Mouse (Mus musculus): Measurements from ENCODE around the gene Tshb. TPM values are rescaled to one million over a fixed set of nuclear protein-coding genes. Genes with fewer than 3 reads are reported as not detected.

The Tshb gene
- polyA plus RNA-seq, 1 experiment from 2014 or later = 0.48 TPM

DNA sequence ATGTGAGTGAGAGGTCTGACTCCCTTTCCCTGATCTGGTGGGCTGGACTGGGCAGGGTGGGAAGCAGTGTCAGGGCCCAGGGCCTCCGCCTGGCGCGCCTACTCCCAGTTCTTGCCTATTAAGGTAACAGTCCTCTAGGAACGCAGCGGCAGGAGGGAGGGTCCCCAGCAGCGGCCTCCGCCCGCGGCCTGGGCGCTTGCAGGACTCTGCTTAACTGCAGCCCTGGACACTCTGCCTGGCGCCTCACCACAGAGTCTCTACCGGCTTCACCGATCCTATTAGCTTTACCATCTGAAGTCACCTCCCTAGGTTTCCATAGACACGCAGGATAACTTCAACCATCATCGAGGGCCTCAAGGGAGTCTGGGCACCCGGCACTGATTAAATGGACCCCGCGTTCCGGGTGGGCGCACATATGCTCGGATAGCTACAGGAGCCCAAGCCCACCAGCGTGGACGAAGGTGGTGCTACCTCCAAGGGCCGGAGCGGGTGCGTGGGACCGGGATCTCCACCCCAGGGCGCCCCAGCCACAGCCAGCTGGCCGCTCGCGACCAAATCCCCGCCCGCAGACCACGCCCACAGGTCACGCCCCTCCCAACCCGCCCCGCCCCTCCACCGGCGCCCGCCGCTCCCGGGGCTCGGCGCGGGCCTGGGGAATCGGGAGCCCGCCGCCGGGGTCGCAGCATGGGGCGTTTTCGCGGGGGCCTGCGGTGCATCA, 48.0 kb downstream of the Tshb start, which contains the start of gene Tspan2:
Tspan2 (plus strand) TSS at position 217 of the 718 bp plus-strand sequence.
- under 1% methylated on average over 48 of the region's 54 CpGs for WGBS
- H3K4me2 ChIP-seq (ENCODE audit: low read length) = peak within 1 kb of the TSS; percentile 72
- H3K36me3 ChIP-seq (ENCODE audit: control insufficient read depth, insufficient read depth) = no peaks in the 10 kb centered on the region
- H3K4me1 ChIP-seq (replicated peaks; ENCODE audit: control insufficient read depth, insufficient read depth, low read length) = peaks cover 10% of the 10 kb centered on the region
- H3K27me3 ChIP-seq (replicated peaks; ENCODE audit: control insufficient read depth, insufficient read depth, low read length) = no peaks in the 10 kb centered on the region
- H3K9me3 ChIP-seq (ENCODE audit: control insufficient read depth, low read length) = no peaks in the 10 kb centered on the region
- peak within 1 kb of the TSS; percentile 76 for H3K4me3 ChIP-seq (replicated peaks; ENCODE audit: low read length)
- peak; percentile 75 for ATAC-seq
- H3K27ac ChIP-seq (ENCODE audit: low read length) = 0 out of 2 replicates have a peak within 1 kb of the TSS, but pooled peaks have one; percentile 16
- H3K9ac ChIP-seq (replicated peaks; ENCODE audit: low read depth, low read length) = peak within 1 kb of the TSS; percentile 73

DNA sequence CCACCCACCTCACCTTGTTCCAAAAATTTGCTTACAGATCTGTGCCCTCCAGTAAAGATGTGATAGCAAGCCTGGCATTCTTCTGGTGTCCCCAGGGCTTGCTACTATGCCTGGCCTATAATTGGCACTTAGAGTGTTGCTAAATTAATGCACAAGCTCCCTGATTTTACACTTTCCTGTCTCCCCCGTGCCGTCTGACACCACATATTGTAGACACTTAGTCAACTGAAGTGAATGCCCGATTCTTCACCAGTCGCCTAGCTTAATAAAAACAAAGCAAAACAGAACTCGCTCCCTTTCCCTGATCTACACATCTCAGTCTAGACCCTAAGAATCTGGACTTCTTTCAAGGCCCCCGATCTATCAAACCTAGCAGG, 48.6 kb downstream of the Tshb start:
- 22% methylated on average over 6 of the region's 6 CpGs for WGBS
- Histone ChIP-seq H3K4me1 (replicated peaks; ENCODE audit: control insufficient read depth, insufficient read depth, low read length) (peaks cover 10% of the 10 kb centered on the region), H3K9ac (replicated peaks; ENCODE audit: low read depth, low read length) (peak overlapping the region; percentile 73), H3K27ac (ENCODE audit: low read length) (no peak overlapping the region), H3K9me3 (ENCODE audit: control insufficient read depth, low read length) (no peaks in the 10 kb centered on the region), H3K4me2 (ENCODE audit: low read length) (peak overlapping the region; percentile 72), H3K36me3 (ENCODE audit: control insufficient read depth, insufficient read depth) (no peaks in the 10 kb centered on the region), H3K4me3 (replicated peaks; ENCODE audit: low read length) (peak overlapping the region; percentile 76), H3K27me3 (replicated peaks; ENCODE audit: control insufficient read depth, insufficient read depth, low read length) (no peaks in the 10 kb centered on the region)
- no peak; the same call in 1 of the 2 replicates for ATAC-seq

GRCm38 (mm10) chr3:102733050-102733449, 49.5 kb downstream of the Tshb start:
- H3K4me1 ChIP-seq (replicated peaks; ENCODE audit: control insufficient read depth, insufficient read depth, low read length) = peaks cover 10% of the 10 kb centered on the region
- H3K4me3 ChIP-seq (replicated peaks; ENCODE audit: low read length) = no peak overlapping the region
- H3K27ac ChIP-seq (ENCODE audit: low read length) = no peak overlapping the region
- no peak overlapping the region for H3K4me2 ChIP-seq (ENCODE audit: low read length)
- no peaks in the 10 kb centered on the region for H3K27me3 ChIP-seq (replicated peaks; ENCODE audit: control insufficient read depth, insufficient read depth, low read length)
- ATAC-seq = no peak
- 94% methylated on average over 3 of the region's 3 CpGs for WGBS
- no peaks in the 10 kb centered on the region for H3K36me3 ChIP-seq (ENCODE audit: control insufficient read depth, insufficient read depth)
- H3K9me3 ChIP-seq (ENCODE audit: control insufficient read depth, low read length) = no peaks in the 10 kb centered on the region
- H3K9ac ChIP-seq (replicated peaks; ENCODE audit: low read depth, low read length) = no peak overlapping the region

DNA sequence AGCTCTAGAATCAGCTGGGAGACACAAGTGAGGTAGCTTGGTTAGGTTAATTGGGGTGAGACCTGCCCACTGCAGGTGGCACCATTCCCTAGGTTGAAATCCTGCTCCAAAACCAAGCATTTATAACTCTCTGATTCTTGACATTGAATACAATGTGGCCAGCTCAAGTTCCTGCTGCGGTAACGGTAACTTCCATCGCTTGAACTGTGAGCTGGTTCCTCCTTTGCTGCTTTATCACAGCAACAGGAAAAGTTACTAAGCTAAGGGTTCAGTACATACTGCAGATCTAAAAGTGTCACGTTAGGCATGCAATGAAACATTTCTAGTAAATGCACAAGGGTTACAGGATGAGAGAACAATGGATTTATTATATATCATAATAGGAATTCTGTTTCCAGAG, 49.9 kb downstream of the Tshb start:
- peaks cover 10% of the 10 kb centered on the region for H3K4me1 ChIP-seq (replicated peaks; ENCODE audit: control insufficient read depth, insufficient read depth, low read length)
- no peaks in the 10 kb centered on the region for H3K36me3 ChIP-seq (ENCODE audit: control insufficient read depth, insufficient read depth)
- no peak overlapping the region for H3K4me2 ChIP-seq (ENCODE audit: low read length)
- H3K4me3 ChIP-seq (replicated peaks; ENCODE audit: low read length) = no peak overlapping the region
- H3K27ac ChIP-seq (ENCODE audit: low read length) = no peak overlapping the region
- H3K9ac ChIP-seq (replicated peaks; ENCODE audit: low read depth, low read length) = no peak overlapping the region
- WGBS = 87% methylated on average over 4 of the region's 4 CpGs
- no peak for ATAC-seq
- H3K9me3 ChIP-seq (ENCODE audit: control insufficient read depth, low read length) = no peaks in the 10 kb centered on the region
- no peaks in the 10 kb centered on the region for H3K27me3 ChIP-seq (replicated peaks; ENCODE audit: control insufficient read depth, insufficient read depth, low read length)

DNA sequence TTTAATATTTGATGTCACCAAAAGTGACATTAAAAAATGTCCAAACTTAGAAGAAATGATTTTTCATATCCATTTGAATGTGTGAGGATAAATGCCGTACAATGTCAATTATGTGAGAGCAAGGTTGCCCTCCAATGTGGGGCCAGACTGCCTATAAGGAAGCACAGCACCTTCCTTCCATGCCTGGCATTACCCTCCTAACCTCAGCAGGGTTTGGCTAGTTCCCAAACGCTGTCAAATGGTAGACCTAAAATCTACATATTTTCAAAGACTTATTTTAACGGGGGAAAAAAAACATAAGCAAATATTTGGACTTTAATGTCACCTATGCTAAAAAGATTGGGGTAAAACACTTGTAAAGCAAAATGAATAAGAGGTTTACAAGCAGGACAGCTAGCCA, 51.4 kb downstream of the Tshb start:
- Histone ChIP-seq H3K9ac (replicated peaks; ENCODE audit: low read depth, low read length) (no peak overlapping the region), H3K4me1 (replicated peaks; ENCODE audit: control insufficient read depth, insufficient read depth, low read length) (peaks cover 10% of the 10 kb centered on the region), H3K9me3 (ENCODE audit: control insufficient read depth, low read length) (no peaks in the 10 kb centered on the region), H3K36me3 (ENCODE audit: control insufficient read depth, insufficient read depth) (no peaks in the 10 kb centered on the region), H3K4me3 (replicated peaks; ENCODE audit: low read length) (no peak overlapping the region), H3K27me3 (replicated peaks; ENCODE audit: control insufficient read depth, insufficient read depth, low read length) (no peaks in the 10 kb centered on the region), H3K4me2 (ENCODE audit: low read length) (no peak overlapping the region), H3K27ac (ENCODE audit: low read length) (no peak overlapping the region)
- 63% methylated on average over 3 of the region's 3 CpGs for WGBS
- no peak for ATAC-seq

- H3K9ac ChIP-seq (replicated peaks; ENCODE audit: low read depth, low read length) = no peak overlapping the region
- ATAC-seq = no peak
- H3K36me3 ChIP-seq (ENCODE audit: control insufficient read depth, insufficient read depth) = no peaks in the 10 kb centered on the region
- H3K27me3 ChIP-seq (replicated peaks; ENCODE audit: control insufficient read depth, insufficient read depth, low read length) = no peaks in the 10 kb centered on the region
- no peaks in the 10 kb centered on the region for H3K9me3 ChIP-seq (ENCODE audit: control insufficient read depth, low read length)
- WGBS = 58% methylated on average over 5 of the region's 5 CpGs
- no peak overlapping the region for H3K27ac ChIP-seq (ENCODE audit: low read length)
- H3K4me1 ChIP-seq (replicated peaks; ENCODE audit: control insufficient read depth, insufficient read depth, low read length) = peaks cover 3% of the 10 kb centered on the region
- H3K4me2 ChIP-seq (ENCODE audit: low read length) = no peak overlapping the region
- H3K4me3 ChIP-seq (replicated peaks; ENCODE audit: low read length) = no peak overlapping the region
Measured at GRCm38 (mm10) chr3:102729416-102729815, 53.1 kb downstream of the Tshb start.

Other genes with a start within 250 kb of the Tshb start
- 9.1 and 9.4 TPM in 2 replicates for gene Tspan2, start 48.2 kb downstream of the Tshb start, polyA plus RNA-seq (2015; fragmentation: Nextera tagmentation; extraction: Ambion mirVana)
- gene Sycp1, start 153.4 kb upstream of the Tshb start, polyA plus RNA-seq (2015; fragmentation: Nextera tagmentation; extraction: Ambion mirVana) = not detected in 2 replicates
- gene Nr1h5, start 181.4 kb upstream of the Tshb start, polyA plus RNA-seq (2015; fragmentation: Nextera tagmentation; extraction: Ambion mirVana) = not detected in 2 replicates
- gene Sike1, start 213.0 kb upstream of the Tshb start, polyA plus RNA-seq (2015; fragmentation: Nextera tagmentation; extraction: Ambion mirVana) = 53.1 and 58.9 TPM in 2 replicates
- gene Csde1, start 237.7 kb upstream of the Tshb start, polyA plus RNA-seq (2015; fragmentation: Nextera tagmentation; extraction: Ambion mirVana) = 465 and 523 TPM in 2 replicates

Measured in forebrain, embryonic 16.5 days (tissue).